Mouse (Mus musculus) liver, adult 2 months (tissue): ENCODE measurements around the gene Prkcz.

Experiments used
- CTCF ChIP-seq: fragments of 200-500 bp; IDR thresholded peaks from 2 replicates; pipeline ENCODE4 v1.5.1; 2011; ENCODE audit warnings: low read depth, low read length, control low read depth
- POLR2A ChIP-seq: fragments of 200-500 bp; IDR thresholded peaks from 2 replicates; pipeline ENCODE4 v1.6.1; 2011; ENCODE audit warnings: low read length, control low read depth; ENCODE audit not compliant: insufficient read depth; ENCODE audit errors: extremely low read depth

- TF ChIP-seq CTCF (no peak), POLR2A (no peak)
Observed at GRCm38 (mm10) chr4:155283585-155283984, 77.6 kb downstream of the Prkcz start.
